Mouse (Mus musculus): ENCODE data around the gene Abcg4.
"Not testable (repeated sequence)": the region's sequence is repeated elsewhere in the genome, so short reads cannot be mapped to it uniquely, and the experiment has no call there.

Gene Abcg4

GRCm38 (mm10) chr9:44288076-44288958 lies at the start of gene Abcg4:
Abcg4 (minus strand) TSS chr9:44288615.
- peak in 1 of 2 experiments; percentile 20 for DNase-seq

DNA sequence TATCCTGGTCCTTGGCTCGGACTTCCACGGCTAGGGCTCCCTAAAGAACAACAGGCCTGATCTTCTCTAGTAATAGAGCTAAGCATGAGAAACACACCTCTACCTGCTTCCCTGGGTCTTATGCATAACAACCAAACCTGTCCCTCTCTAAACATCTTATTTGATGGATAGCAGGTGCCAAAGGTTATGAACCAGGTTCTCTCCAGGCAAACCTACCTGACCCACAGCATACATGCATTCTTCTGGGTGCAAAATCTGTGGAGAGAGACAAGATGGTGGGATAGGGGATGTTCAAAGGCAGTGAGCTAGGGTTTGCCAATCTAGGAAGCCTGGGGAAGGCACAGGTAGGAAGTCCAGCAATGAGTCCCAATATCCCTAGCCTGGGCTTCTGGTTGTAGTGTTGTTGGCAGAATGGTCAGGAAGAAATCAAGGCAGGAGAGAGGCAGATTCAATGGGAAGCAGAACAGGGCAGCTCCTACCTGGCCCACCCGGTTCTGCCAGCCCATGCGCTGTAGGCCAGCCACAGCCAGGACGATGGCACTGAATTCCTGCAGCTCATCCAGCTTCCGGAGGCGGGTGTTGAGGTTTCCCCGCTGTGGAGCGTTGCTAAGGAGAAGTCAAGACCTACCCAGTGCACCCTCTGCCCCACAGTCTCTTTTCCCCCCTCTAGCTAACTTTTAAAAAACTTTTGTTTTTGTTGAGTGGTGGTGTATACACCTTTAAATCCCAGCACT lies 49.2 kb upstream of the Abcg4 start:
- DNase-seq = no peak

DNA sequence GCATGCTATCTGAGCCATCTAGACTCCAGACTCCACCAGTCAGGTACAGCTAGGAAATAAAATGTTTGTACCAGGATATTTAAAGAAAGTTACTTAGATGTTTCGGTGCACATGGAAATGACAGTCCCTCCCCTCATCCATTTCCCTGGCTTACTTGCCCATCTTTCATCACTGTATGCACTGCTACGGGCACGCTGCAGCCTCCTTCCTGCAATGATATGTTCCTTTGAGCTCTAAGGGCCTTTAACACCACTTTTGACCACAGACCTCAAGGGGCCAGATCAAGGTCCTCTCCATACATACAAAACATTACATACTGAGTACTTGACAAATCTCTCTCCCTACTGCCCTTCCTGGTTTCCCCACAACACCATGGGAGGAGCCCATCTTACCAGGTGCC lies 48.5 kb upstream of the Abcg4 start:
- DNase-seq = no peak

DNA sequence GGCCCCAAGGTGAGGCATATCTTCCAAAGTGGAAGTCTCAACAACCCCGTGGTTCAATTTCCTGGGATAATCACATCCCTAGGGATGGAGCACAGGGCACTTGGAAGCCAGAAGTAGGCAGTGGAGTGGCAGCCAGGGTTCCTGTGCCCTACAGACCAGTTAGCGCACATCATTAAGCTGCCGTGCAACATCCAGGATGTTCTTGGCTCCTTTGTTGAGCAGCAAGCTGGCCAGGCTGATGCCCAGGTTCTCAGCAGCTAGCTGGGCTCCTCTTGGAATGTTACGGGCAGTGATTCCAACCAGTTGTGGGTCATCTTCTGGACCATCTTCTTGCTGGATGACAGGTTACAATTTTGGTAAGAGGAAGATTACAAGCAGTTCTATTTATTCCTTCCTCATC lies 48.1 kb upstream of the Abcg4 start:
- DNase-seq = not testable (repeated sequence)

DNA sequence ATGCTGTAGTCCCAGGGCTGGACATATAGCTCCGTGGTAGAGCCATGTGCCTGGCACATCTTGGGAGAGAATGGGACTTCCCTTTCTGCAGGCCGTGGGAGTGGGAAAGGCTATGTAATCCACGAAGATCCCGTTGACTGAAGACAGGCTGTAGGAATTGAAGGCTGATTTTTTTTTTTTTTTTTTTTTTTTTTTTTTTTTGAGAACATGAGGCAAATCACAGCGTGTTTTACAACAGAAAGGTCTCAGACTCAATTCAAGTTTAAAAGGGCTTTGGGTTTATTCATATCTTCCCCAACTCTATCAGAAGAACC lies 47.6 kb upstream of the Abcg4 start:
- no peak for DNase-seq

DNA sequence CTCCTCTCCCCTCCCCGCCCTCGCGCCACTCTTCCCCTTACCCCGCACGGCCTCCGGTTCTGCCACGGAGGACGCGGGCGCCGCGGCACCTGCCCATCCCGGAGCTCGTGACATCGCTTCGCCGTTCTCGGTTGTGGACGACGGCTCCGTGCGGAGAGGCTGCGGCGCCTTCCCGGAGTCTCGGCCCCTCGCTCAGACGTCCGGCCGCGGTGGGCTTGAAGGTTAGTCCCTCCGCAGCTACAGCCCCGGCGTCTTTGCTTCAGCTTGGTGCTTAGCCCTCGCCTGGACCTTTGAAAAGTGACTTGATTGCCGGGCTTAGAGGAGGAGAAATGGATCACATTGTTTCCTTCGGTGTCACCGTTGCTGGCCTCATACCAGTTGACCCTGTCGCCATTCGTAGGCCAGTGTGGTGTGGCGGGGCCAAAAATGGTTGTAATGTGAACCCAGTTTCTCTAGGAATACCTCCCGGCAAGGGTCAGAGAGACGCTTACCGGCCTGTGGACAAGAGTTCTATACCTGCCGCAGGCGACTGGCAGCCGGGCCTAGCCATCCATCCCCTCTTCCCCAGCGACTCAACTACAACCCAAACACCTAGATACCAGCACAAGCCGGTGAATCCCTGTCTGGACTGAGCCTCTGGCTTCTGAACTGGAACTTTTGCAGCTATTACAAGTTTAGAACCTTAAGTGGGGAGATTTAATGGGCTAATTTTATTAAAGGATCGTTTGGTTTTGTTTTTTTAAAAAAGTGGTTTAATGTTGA lies 47.1 kb upstream of the Abcg4 start:
- DNase-seq = peak in 1 of 2 experiments; percentile 18

- peak; percentile 94 to 95 for DNase-seq
Measured at GRCm38 (mm10) chr9:44334396-44335330, 46.2 kb upstream of the Abcg4 start, which contains the start of gene H2afx. H2afx (plus strand) TSS chr9:44334694.

DNA sequence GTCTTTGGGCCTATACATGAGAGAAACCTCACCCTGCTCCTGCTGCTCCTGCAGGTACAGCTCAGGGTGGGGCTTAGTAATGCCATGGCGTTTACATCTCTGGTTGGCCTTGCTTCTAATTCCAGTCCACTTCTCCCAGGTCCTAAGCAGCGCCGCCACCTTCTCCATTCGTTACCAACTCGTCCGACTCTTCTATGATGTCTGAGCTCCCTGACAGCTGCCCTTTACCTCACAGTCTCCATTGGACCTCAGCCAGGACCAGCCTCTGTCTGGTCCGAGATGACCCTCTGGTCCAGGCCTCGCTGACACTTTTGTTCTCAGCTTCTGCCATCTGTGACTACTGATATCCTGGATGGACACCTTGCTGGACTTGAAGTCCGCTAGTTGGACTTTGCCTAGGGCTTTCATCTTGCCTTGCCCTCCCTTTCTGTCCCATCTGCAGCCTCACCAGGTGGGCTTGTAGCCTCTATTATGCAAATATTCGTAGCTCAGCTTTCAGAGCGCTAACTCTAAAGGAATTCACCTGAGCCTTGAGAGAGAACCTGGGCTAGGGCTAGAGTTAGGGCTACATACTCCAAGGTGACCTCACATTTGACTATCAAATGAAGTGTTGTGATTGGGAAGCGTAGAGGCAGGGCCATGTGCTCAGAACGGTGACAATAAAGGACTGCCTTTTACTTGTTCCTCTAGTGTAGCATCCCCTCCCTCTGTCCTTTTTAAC lies 44.7 kb upstream of the Abcg4 start:
- no peak for DNase-seq

GRCm38 (mm10) chr9:44330736-44331135 lies 42.3 kb upstream of the Abcg4 start:
- no peak for DNase-seq

DNA sequence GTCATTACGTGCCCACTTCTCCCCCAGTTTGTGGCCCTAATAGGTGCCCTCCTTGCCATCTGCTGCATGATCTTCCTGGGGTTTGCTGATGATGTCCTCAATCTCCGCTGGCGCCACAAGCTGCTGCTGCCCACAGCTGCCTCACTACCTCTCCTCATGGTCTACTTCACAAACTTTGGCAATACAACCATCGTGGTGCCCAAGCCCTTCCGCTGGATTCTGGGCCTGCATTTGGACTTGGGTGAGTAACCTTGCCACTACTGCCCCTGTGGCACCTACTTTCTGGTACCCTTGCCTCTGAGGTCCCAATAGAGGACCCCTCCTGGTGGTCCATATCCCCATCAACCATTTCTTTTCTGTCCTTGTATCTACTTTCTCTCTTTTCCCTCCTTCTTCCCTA lies 39.5 kb upstream of the Abcg4 start:
- no peak for DNase-seq

- DNase-seq = no peak
Measured at GRCm38 (mm10) chr9:44327064-44327711, 38.8 kb upstream of the Abcg4 start.

DNA sequence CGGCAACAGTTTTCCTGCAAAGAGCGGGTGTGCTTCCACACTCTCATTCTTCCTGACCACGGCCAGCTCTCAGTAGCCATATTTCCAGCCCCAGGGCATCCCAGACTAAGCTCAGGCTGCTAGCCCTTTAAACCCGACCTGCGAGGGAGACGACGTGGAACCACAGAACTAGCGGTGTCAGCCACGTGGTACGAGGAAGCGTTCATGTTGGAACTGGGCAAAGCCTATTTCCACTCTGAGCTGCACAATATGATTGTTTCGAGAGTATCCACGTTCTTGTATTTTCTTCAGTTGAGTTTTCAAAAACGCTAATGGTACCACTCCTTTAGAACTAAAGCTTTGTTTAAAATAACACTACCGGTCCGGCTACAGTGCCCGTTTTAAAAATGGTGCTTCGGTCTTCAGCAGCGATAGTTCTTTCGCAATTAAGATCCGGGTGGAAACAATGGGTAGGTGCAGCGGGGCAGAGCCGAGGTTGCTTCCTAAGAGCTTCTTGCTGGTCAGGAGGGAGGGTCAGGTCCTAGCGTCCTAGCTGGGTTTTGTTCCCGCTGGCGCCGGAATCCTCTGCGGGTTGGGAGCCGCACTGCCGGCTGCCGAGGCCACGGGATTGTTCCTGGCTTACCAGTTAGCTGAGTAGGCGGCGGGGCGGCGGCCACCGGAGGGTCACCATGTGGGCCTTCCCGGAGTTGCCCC lies 38.1 kb upstream of the Abcg4 start:
- peak; percentile 58 to 70 for DNase-seq

- DNase-seq = no peak
Measured at GRCm38 (mm10) chr9:44325768-44326370, 37.5 kb upstream of the Abcg4 start, which contains the start of gene Dpagt1. Dpagt1 (plus strand) TSS chr9:44326019.

DNA sequence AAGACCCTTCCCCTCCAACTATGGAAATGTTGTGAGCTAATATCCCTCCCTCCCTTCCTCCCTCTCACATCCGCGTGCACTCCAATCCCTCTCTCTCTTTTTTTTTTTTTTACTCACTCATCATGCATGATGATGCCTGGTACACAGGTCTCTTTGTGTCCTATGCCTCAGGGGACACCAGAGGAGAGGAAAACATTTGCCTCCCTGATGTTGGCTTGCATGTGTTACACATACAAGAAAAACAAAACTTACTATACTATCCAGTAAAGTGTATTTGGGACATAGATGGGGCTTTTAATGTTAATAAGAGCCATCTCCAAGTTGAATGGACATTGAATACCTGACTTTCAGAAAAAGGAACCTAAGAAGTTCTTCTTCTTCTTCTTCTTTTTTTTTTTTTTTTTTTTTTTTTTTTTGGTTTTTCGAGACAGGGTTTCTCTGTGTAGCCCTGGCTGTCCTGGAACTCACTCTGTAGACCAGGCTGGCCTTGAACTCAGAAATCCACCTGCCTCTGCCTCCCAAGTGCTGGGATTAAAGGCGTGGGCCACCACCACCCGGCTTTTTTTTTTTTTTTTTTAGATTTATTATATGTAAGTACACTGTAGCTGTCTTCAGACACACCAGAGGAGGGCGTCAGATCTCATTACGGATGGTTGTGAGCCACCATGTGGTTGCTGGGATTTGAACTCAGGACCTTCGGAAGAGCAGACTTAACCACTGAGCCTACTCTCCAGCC lies 36.8 kb upstream of the Abcg4 start:
- not testable (repeated sequence) for DNase-seq

GRCm38 (mm10) chr9:44324147-44324546 lies 35.7 kb upstream of the Abcg4 start:
- DNase-seq = no peak

DNA sequence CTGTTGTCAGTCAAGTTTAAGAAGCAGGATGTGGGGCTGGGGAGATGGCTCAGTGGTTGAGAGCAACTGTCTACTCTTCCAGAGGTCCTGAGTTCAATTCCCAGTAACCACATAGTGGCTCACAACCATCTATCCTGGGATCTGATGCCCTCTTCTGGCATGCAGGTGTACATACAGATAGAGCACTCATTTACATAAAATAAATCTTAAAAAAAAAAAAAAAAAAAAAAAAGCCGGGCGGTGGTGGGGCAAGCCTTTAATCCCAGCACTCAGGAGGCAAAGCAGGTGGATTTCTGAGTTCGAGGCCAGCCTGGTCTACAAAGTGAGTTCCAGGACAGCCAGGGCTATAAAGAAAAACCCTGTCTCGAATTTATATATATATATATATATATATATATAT lies 35.2 kb upstream of the Abcg4 start:
- not testable (repeated sequence) for DNase-seq

GRCm38 (mm10) chr9:44320799-44321133 lies 32.4 kb upstream of the Abcg4 start:
- DNase-seq = no peak

- peak; percentile 79 for DNase-seq
Measured at GRCm38 (mm10) chr9:44319887-44320798, 31.7 kb upstream of the Abcg4 start, which contains the start of gene C2cd2l. C2cd2l (minus strand) TSS chr9:44320285.

Data from spleen, adult 18-20 months (tissue).